Mouse (Mus musculus): ENCODE data around the gene Prss41.

Prss41 gene

DNA sequence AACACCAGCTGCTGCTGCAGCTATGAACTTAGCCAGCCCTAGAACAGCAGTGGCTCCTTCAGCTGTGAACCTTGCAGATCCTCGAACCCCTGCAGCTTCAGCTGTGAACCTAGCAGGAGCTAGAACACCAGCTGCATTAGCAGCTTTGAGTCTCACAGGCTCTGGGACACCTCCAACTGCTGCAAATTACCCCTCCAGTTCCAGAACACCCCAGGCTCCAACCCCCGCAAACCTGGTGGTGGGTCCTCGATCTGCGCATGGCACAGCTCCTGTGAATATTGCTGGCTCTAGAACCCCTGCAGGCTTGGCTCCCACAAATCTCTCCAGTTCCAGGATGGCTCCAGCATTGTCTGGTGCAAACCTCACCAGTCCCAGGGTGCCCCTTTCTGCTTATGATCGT, 23.2 kb downstream of the Prss41 start:
- Histone ChIP-seq H3K27me3 (ENCODE audit: insufficient read depth, low read length) (no peaks in the 10 kb centered on the region), H3K4me3 (replicated peaks; ENCODE audit: low read length) (peak overlapping the region; percentile 39; the same call in 1 of the 2 replicates), H3K36me3 (ENCODE audit: insufficient read depth, low read length) (peaks cover 100% of the 10 kb centered on the region), H3K9me3 (ENCODE audit: low read length) (peaks cover 88% of the 10 kb centered on the region), H3K4me1 (replicated peaks; ENCODE audit: low read depth, low read length) (peaks cover 55% of the 10 kb centered on the region)
- no peak for TF ChIP-seq CTCF (conservative IDR thresholded peaks at IDR 0.05; ENCODE audit: low read length)
- no peak for TF ChIP-seq NANOG (IDR thresholded peaks at IDR 0.05; ENCODE audit: borderline replicate concordance, low read length)
- no peak for TF ChIP-seq POU5F1 (IDR thresholded peaks at IDR 0.05; ENCODE audit: borderline replicate concordance, low read length)

DNA sequence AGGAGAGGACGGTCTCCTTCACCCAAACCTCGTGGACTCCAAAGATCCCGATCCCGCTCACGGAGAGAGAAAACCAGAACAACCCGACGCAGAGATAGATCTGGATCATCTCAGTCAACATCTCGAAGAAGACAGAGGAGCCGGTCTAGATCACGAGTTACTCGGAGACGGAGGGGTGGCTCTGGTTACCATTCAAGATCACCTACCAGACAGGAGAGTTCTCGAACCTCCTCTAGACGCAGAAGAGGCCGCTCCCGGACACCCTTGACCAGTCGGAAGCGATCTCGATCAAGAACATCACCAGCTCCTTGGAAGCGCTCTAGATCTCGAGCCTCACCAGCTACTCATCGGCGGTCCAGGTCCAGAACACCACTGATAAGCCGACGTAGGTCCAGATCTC, 24.7 kb downstream of the Prss41 start:
- Histone ChIP-seq H3K27me3 (ENCODE audit: insufficient read depth, low read length) (no peaks in the 10 kb centered on the region), H3K9me3 (ENCODE audit: low read length) (peaks cover 99% of the 10 kb centered on the region)
- TF ChIP-seq NANOG (IDR thresholded peaks at IDR 0.05; ENCODE audit: borderline replicate concordance, low read length): no peak
- TF ChIP-seq POU5F1 (IDR thresholded peaks at IDR 0.05; ENCODE audit: borderline replicate concordance, low read length): no peak
- no peak for TF ChIP-seq CTCF (conservative IDR thresholded peaks at IDR 0.05; ENCODE audit: low read length)

GRCm38 (mm10) chr17:23818579-23818978, 25.4 kb downstream of the Prss41 start:
- peaks cover 34% of the 10 kb centered on the region for H3K4me1 ChIP-seq (replicated peaks; ENCODE audit: low read depth, low read length)
- H3K27me3 ChIP-seq (ENCODE audit: insufficient read depth, low read length): no peaks in the 10 kb centered on the region
- H3K36me3 ChIP-seq (ENCODE audit: insufficient read depth, low read length): peaks cover 100% of the 10 kb centered on the region
- peaks cover 100% of the 10 kb centered on the region for H3K9me3 ChIP-seq (ENCODE audit: low read length)
- 0 out of 2 replicates have a peak overlapping the region, but pooled peaks have one; percentile 13 for H3K4me3 ChIP-seq (replicated peaks; ENCODE audit: low read length)
- TF ChIP-seq POU5F1 (IDR thresholded peaks at IDR 0.05; ENCODE audit: borderline replicate concordance, low read length) (no peak), NANOG (IDR thresholded peaks at IDR 0.05; ENCODE audit: borderline replicate concordance, low read length) (no peak), CTCF (conservative IDR thresholded peaks at IDR 0.05; ENCODE audit: low read length) (no peak)

More for the DNA sequence above, 24.7 kb downstream of the Prss41 start:
- H3K4me3 ChIP-seq (replicated peaks; ENCODE audit: low read length): no peak overlapping the region
- H3K4me1 ChIP-seq (replicated peaks; ENCODE audit: low read depth, low read length): peaks cover 41% of the 10 kb centered on the region
- peaks cover 100% of the 10 kb centered on the region for H3K36me3 ChIP-seq (ENCODE audit: insufficient read depth, low read length)

GRCm38 (mm10) chr17:23815641-23816040, 28.3 kb downstream of the Prss41 start:
- H3K9me3 ChIP-seq (ENCODE audit: low read length): peaks cover 92% of the 10 kb centered on the region
- H3K36me3 ChIP-seq (ENCODE audit: insufficient read depth, low read length): peaks cover 100% of the 10 kb centered on the region
- no peaks in the 10 kb centered on the region for H3K27me3 ChIP-seq (ENCODE audit: insufficient read depth, low read length)
- TF ChIP-seq POU5F1 (IDR thresholded peaks at IDR 0.05; ENCODE audit: borderline replicate concordance, low read length) (no peak), NANOG (IDR thresholded peaks at IDR 0.05; ENCODE audit: borderline replicate concordance, low read length) (no peak), CTCF (conservative IDR thresholded peaks at IDR 0.05; ENCODE audit: low read length) (no peak)
- 0 out of 2 replicates have a peak overlapping the region, but pooled peaks have one; percentile 3 for H3K4me3 ChIP-seq (replicated peaks; ENCODE audit: low read length)
- H3K4me1 ChIP-seq (replicated peaks; ENCODE audit: low read depth, low read length): peaks cover 5% of the 10 kb centered on the region; the same call in 1 of the 2 replicates

GRCm38 (mm10) chr17:23807918-23808317, 36.1 kb downstream of the Prss41 start:
- no peaks in the 10 kb centered on the region for H3K27me3 ChIP-seq (ENCODE audit: insufficient read depth, low read length)
- peaks cover 37% of the 10 kb centered on the region for H3K9me3 ChIP-seq (ENCODE audit: low read length)
- H3K36me3 ChIP-seq (ENCODE audit: insufficient read depth, low read length): peaks cover 75% of the 10 kb centered on the region
- no peak overlapping the region for H3K4me3 ChIP-seq (replicated peaks; ENCODE audit: low read length)
- peaks cover 39% of the 10 kb centered on the region for H3K4me1 ChIP-seq (replicated peaks; ENCODE audit: low read depth, low read length)
- TF ChIP-seq POU5F1 (IDR thresholded peaks at IDR 0.05; ENCODE audit: borderline replicate concordance, low read length) (no peak), NANOG (IDR thresholded peaks at IDR 0.05; ENCODE audit: borderline replicate concordance, low read length) (no peak), CTCF (conservative IDR thresholded peaks at IDR 0.05; ENCODE audit: low read length) (no peak)

DNA sequence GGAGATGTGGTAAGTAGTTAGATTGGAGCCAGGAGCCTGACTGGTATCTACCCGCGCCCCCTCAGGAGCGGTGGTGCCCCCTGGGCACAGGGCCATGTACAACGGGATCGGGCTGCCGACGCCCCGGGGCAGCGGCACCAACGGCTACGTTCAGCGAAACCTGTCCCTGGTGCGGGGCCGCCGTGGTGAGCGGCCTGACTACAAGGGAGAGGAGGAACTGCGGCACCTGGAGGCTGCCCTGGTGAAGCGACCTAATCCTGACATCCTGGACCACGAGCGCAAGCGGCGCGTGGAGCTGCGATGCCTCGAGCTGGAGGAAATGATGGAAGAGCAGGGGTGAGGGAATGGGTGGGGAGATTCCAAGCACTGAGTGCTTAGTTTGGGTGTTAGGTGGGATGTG, 37.1 kb downstream of the Prss41 start:
- H3K27me3 ChIP-seq (ENCODE audit: insufficient read depth, low read length): no peaks in the 10 kb centered on the region
- peaks cover 39% of the 10 kb centered on the region for H3K4me1 ChIP-seq (replicated peaks; ENCODE audit: low read depth, low read length)
- TF ChIP-seq CTCF (conservative IDR thresholded peaks at IDR 0.05; ENCODE audit: low read length) (no peak), NANOG (IDR thresholded peaks at IDR 0.05; ENCODE audit: borderline replicate concordance, low read length) (no peak), POU5F1 (IDR thresholded peaks at IDR 0.05; ENCODE audit: borderline replicate concordance, low read length) (no peak)
- peaks cover 65% of the 10 kb centered on the region for H3K36me3 ChIP-seq (ENCODE audit: insufficient read depth, low read length)
- peaks cover 28% of the 10 kb centered on the region for H3K9me3 ChIP-seq (ENCODE audit: low read length)
- H3K4me3 ChIP-seq (replicated peaks; ENCODE audit: low read length): peak overlapping the region; percentile 98

- TF ChIP-seq POU5F1 (IDR thresholded peaks at IDR 0.05; ENCODE audit: borderline replicate concordance, low read length) (no peak), CTCF (conservative IDR thresholded peaks at IDR 0.05; ENCODE audit: low read length) (no peak), NANOG (IDR thresholded peaks at IDR 0.05; ENCODE audit: borderline replicate concordance, low read length) (no peak)
- Histone ChIP-seq H3K9me3 (ENCODE audit: low read length) (peaks cover 11% of the 10 kb centered on the region; the same call in 1 of the 2 replicates), H3K4me3 (replicated peaks; ENCODE audit: low read length) (peak overlapping the region; percentile 98), H3K36me3 (ENCODE audit: insufficient read depth, low read length) (peaks cover 42% of the 10 kb centered on the region), H3K4me1 (replicated peaks; ENCODE audit: low read depth, low read length) (peaks cover 46% of the 10 kb centered on the region), H3K27me3 (ENCODE audit: insufficient read depth, low read length) (no peaks in the 10 kb centered on the region)
These were observed 39.4 kb downstream of the Prss41 start for GRCm38 (mm10) chr17:23804426-23805085.

DNA sequence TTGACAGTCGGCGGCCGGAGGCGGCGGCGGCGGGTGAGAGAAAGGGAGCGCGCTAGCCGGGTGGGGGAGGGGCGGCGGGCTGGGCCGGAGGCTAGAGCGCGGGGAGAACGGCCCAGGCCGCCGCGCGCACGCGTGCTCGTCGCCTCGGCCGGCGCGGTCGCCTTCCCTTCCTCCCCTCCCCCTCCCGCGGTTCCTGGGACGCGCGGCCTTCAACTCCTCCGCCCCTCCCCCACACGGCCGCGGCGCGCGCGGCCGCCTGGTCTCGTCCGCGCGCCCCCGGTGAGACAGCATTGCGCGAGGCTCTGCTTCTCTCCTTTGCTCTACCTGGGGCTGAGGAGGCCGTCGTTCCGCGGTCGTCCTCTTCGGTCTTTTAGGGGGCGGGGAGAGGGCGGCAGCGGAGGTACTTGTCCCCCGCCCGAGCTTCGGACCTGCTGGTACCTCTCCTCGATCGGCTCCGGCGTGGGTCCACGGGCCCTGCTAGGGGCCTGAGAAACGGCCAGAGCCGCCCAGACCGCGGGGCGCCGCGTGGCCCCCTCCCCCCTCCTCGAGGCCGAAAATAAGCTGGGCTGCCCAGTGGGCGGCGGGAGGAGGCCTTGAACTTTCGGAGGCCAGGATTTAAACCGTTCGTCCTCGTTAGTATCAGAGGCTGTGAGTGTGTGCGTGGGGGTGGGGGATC, 40.5 kb downstream of the Prss41 start:
- Histone ChIP-seq H3K36me3 (ENCODE audit: insufficient read depth, low read length) (peaks cover 31% of the 10 kb centered on the region), H3K4me1 (replicated peaks; ENCODE audit: low read depth, low read length) (peaks cover 46% of the 10 kb centered on the region), H3K4me3 (replicated peaks; ENCODE audit: low read length) (peak overlapping the region; percentile 98), H3K27me3 (ENCODE audit: insufficient read depth, low read length) (no peaks in the 10 kb centered on the region), H3K9me3 (ENCODE audit: low read length) (peaks cover 11% of the 10 kb centered on the region; the same call in 1 of the 2 replicates)
- TF ChIP-seq CTCF (conservative IDR thresholded peaks at IDR 0.05; ENCODE audit: low read length) (no peak), POU5F1 (IDR thresholded peaks at IDR 0.05; ENCODE audit: borderline replicate concordance, low read length) (no peak), NANOG (IDR thresholded peaks at IDR 0.05; ENCODE audit: borderline replicate concordance, low read length) (no peak)
